ENCODE assay signal across 18 mouse cellular contexts in the genomic region with DNA sequence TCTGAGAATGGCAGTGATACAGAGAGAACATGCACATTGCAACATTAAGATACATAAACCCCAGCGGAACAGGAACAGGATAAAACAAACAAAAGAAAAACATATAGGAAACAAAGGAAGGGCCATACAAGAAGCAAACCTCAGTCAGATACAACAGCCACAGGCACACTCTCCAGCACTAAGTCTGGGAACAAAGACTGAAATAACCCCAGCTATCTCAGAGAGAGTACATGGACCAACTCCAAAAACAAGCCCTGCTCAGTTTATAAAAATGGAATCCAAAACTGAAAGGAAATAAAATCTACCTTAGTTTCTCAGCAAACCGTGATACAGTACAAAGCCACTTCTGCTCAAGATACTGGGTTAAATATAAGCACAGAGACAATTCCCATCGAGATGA.
"Had no signal": no experiment of that assay in that cellular context is flagged by ENCODE, and none has a peak within 500 bp of the region (broad histone marks: within the 10 kb centered on the region; RNA-seq: fewer than 3 reads in every experiment).

No protein-coding gene starts in this region.

- H3K27me3 ChIP-seq: midbrain, embryonic 12.5 days; neural tube, embryonic 13.5 days; neural tube, embryonic 15.5 days had no signal

- ATAC-seq: midbrain, embryonic 16.5 days had no signal

- H3K9ac ChIP-seq: lung, embryonic 14.5 days; midbrain, embryonic 12.5 days; neural tube, embryonic 13.5 days; neural tube, embryonic 15.5 days had no signal

- H3K4me1 ChIP-seq: midbrain, embryonic 12.5 days had no signal

- DNase-seq: lung, embryonic 14.5 days; lung, postnatal 10 days; lung, postnatal 4 days; midbrain, embryonic 14.5 days; retina, postnatal 1 day; right cerebral cortex, adult 18-20 months; right cerebral cortex, postnatal 25 days; right cerebral cortex, postnatal 4 days; spleen, adult 18-20 months; thymus, adult 2 months; thymus, postnatal 25 days; thymus, postnatal 4 days had no signal

- H3K4me3 ChIP-seq: midbrain, embryonic 10.5 days; midbrain, embryonic 12.5 days; myocyte; neural tube, embryonic 13.5 days; neural tube, embryonic 15.5 days had no signal

- H3K27ac ChIP-seq: midbrain, embryonic 10.5 days; midbrain, embryonic 12.5 days; neural tube, embryonic 13.5 days; neural tube, embryonic 15.5 days had no signal

- H3K4me2 ChIP-seq: lung, embryonic 14.5 days; midbrain, embryonic 12.5 days; neural tube, embryonic 13.5 days; neural tube, embryonic 15.5 days had no signal

- H3K9me3 ChIP-seq: midbrain, embryonic 10.5 days; midbrain, embryonic 12.5 days; neural tube, embryonic 13.5 days; neural tube, embryonic 15.5 days had no signal
